Mouse (Mus musculus): ENCODE results near the gene Dnmt3b.

Gene Dnmt3b

GRCm38 (mm10) chr2:153649298-153650013 lies at the start of gene Dnmt3b:
Gene Dnmt3b (plus strand): TSS chr2:153649450.
- peak; percentile 79 for DNase-seq (ENCODE audit: low spot score)

GRCm38 (mm10) chr2:153600021-153600666 lies 49.1 kb upstream of the Dnmt3b start:
- DNase-seq (ENCODE audit: low spot score), result peak; percentile 67

- DNase-seq (ENCODE audit: low spot score), result no peak
Measured at GRCm38 (mm10) chr2:153600667-153601648, 48.3 kb upstream of the Dnmt3b start.

GRCm38 (mm10) chr2:153603724-153604123 lies 45.5 kb upstream of the Dnmt3b start:
- DNase-seq (ENCODE audit: low spot score), result no peak

GRCm38 (mm10) chr2:153606421-153606820 lies 42.8 kb upstream of the Dnmt3b start:
- no peak for DNase-seq (ENCODE audit: low spot score)

GRCm38 (mm10) chr2:153607870-153608515 lies 41.3 kb upstream of the Dnmt3b start:
- no peak for DNase-seq (ENCODE audit: low spot score)

- DNase-seq (ENCODE audit: low spot score), result no peak
Measured at GRCm38 (mm10) chr2:153609058-153609457, 40.2 kb upstream of the Dnmt3b start.

GRCm38 (mm10) chr2:153609548-153609947 lies 39.7 kb upstream of the Dnmt3b start:
- peak; percentile 92 for DNase-seq (ENCODE audit: low spot score)

GRCm38 (mm10) chr2:153610426-153611240 lies 38.6 kb upstream of the Dnmt3b start:
- DNase-seq (ENCODE audit: low spot score), result peak; percentile 45

GRCm38 (mm10) chr2:153611241-153611630 lies 38.0 kb upstream of the Dnmt3b start:
- no peak for DNase-seq (ENCODE audit: low spot score)

- DNase-seq (ENCODE audit: low spot score), result no peak
Measured at GRCm38 (mm10) chr2:153611743-153612142, 37.5 kb upstream of the Dnmt3b start.

- no peak for DNase-seq (ENCODE audit: low spot score)
Measured at GRCm38 (mm10) chr2:153612594-153613281, 36.5 kb upstream of the Dnmt3b start.

GRCm38 (mm10) chr2:153616893-153617292 lies 32.4 kb upstream of the Dnmt3b start:
- no peak for DNase-seq (ENCODE audit: low spot score)

GRCm38 (mm10) chr2:153618439-153618838 lies 30.8 kb upstream of the Dnmt3b start:
- no peak for DNase-seq (ENCODE audit: low spot score)

- DNase-seq (ENCODE audit: low spot score), result no peak
Measured at GRCm38 (mm10) chr2:153618889-153619288, 30.4 kb upstream of the Dnmt3b start.

GRCm38 (mm10) chr2:153622449-153622848 lies 26.8 kb upstream of the Dnmt3b start:
- no peak for DNase-seq (ENCODE audit: low spot score)

GRCm38 (mm10) chr2:153630950-153631349 lies 18.3 kb upstream of the Dnmt3b start:
- no peak for DNase-seq (ENCODE audit: low spot score)

GRCm38 (mm10) chr2:153631976-153632870 lies 17.0 kb upstream of the Dnmt3b start, which contains the start of gene Commd7:
Gene Commd7 (minus strand): TSS chr2:153632781.
- peak; percentile 90 for DNase-seq (ENCODE audit: low spot score)

- DNase-seq (ENCODE audit: low spot score), result no peak
Measured at GRCm38 (mm10) chr2:153632871-153633226, 16.4 kb upstream of the Dnmt3b start.
